Mouse (Mus musculus) liver, embryonic 18 days (tissue): Measurements from ENCODE around the gene Olfr1093. TPM values are rescaled to one million over a fixed set of nuclear protein-coding genes. Genes with fewer than 3 reads are reported as not detected.

Experiments used
- polyA plus RNA-seq: library from polyadenylated mRNA; depleted of rRNA; stranded (reverse); fragments of >200 nt; gene quantifications from 2 replicates; pipeline ENCODE4 v1.2.3, GENCODE M21; 2012; rRNA removed

Gene Olfr1093
- polyA plus RNA-seq = not detected in 2 replicates

DNA sequence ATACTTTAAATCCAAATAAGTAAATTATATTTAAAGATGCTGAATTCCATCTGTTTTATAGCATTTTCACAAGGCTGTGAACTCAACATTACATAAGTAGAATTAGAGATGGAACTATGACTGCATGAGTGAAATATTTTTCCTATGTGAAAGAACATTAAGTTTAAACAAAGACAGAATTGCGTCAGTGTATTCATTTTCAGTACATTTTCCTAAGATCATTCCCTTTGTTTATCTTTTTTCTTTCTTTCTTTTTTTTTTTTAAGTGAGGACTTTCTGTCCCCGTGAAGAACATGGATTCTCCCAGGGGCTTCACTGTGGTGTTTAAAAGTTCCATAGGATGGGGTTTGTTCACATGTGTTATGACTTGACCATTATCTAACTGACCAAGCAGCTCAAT lies at the start of gene Olfr1093:
Gene Olfr1093, plus strand, starts transcription at position 301 of the 400 bp plus-strand sequence.

DNA sequence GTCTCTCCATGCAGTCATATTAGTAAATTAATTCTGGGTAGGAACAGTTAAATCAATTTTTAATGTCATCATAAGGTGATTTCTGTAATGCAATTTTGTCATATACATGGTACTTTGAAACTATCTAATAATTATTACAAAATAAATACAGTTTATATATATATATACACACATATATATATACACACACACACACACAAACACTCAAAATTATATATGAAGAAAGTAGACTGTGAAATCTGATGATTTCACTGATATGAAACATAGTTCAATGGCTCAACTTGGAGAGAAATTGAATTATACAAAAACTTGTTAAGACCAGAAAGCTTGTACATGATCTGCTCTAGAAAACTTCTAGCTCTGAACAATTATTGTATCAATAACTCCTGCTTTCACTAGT lies 48.7 kb upstream of the Olfr1093 start, which contains the start of gene Olfr1089:
Gene Olfr1089, minus strand, starts transcription at position 101 of the 400 bp plus-strand sequence.

DNA sequence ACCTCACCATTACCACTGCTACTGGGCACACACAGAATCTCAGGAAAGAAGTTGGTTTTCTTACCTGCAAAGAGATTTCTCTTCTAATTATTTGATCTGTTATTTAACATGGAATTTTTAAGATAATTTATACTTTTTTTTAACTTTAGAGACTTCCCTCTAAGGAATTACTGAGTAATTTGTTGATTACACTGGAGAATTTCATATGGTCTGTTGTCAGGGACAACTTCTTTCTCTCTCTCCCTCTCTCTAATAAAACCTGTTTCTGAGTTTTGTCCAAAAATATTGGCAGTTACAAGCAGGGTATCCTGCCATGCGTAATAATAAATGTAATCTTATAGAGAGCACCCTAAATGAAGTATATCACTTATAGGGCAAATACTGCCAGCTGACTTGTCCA lies 23.4 kb upstream of the Olfr1093 start, which contains the start of gene Olfr1090:
Gene Olfr1090, minus strand, starts transcription at position 101 of the 400 bp plus-strand sequence.

GRCm38 (mm10) chr2:86809918-86810317 lies 27.6 kb downstream of the Olfr1093 start, which contains the start of gene Olfr141:
Gene Olfr141, minus strand, starts transcription at chr2:86810018.

GRCm38 (mm10) chr2:86824363-86824762 lies 42.1 kb downstream of the Olfr1093 start, which contains the start of gene Olfr1094:
Gene Olfr1094, plus strand, starts transcription at chr2:86824663.

Other genes with a start within 250 kb of the Olfr1093 start
- not detected in 2 replicates for gene Olfr1079, start 240.0 kb upstream of the Olfr1093 start, polyA plus RNA-seq
- gene Olfr1080, start 224.2 kb upstream of the Olfr1093 start, polyA plus RNA-seq = not detected in 2 replicates
- not detected in 2 replicates for gene Olfr1082, start 183.5 kb upstream of the Olfr1093 start, polyA plus RNA-seq
- gene Olfr1084, start 142.8 kb upstream of the Olfr1093 start, polyA plus RNA-seq = not detected in 2 replicates
- gene Olfr1085, start 120.5 kb upstream of the Olfr1093 start, polyA plus RNA-seq = not detected in 2 replicates
- not detected in 2 replicates for gene Olfr1086, start 102.4 kb upstream of the Olfr1093 start, polyA plus RNA-seq
- gene Olfr1087, start 84.1 kb upstream of the Olfr1093 start, polyA plus RNA-seq = not detected in 2 replicates
- gene Olfr1089, start 48.8 kb upstream of the Olfr1093 start, polyA plus RNA-seq = not detected in 2 replicates
- gene Olfr1090, start 23.5 kb upstream of the Olfr1093 start, polyA plus RNA-seq = not detected in 2 replicates
- gene Olfr141, start 27.5 kb downstream of the Olfr1093 start, polyA plus RNA-seq = not detected in 2 replicates
- gene Olfr1094, start 42.2 kb downstream of the Olfr1093 start, polyA plus RNA-seq = not detected in 2 replicates
- gene Olfr1095, start 69.2 kb downstream of the Olfr1093 start, polyA plus RNA-seq = not detected in 2 replicates
- not detected in 2 replicates for gene Gm13723, start 92.3 kb downstream of the Olfr1093 start, polyA plus RNA-seq
- not detected in 2 replicates for gene Olfr1097, start 109.7 kb downstream of the Olfr1093 start, polyA plus RNA-seq
- not detected in 2 replicates for gene Olfr1098, start 142.1 kb downstream of the Olfr1093 start, polyA plus RNA-seq
- not detected in 2 replicates for gene Olfr1099, start 178.2 kb downstream of the Olfr1093 start, polyA plus RNA-seq
- not detected in 2 replicates for gene Olfr1100, start 197.5 kb downstream of the Olfr1093 start, polyA plus RNA-seq
- gene Olfr1101, start 208.7 kb downstream of the Olfr1093 start, polyA plus RNA-seq = not detected in 2 replicates
- not detected in 2 replicates for gene Olfr1102, start 215.9 kb downstream of the Olfr1093 start, polyA plus RNA-seq
- gene Olfr1104, start 244.6 kb downstream of the Olfr1093 start, polyA plus RNA-seq = not detected in 2 replicates